Mouse (Mus musculus): ENCODE results near the gene Adgrd1.

GRCm38 (mm10) chr5:129130301-129130700 is 33.8 kb downstream of the Adgrd1 start:
- TF ChIP-seq TAL1 (conservative IDR thresholded peaks at IDR 0.05; ENCODE audit: low read depth, low read length) (no peak), CTCF (IDR thresholded peaks at IDR 0.05; ENCODE audit: low read depth, low read length) (no peak), POLR2AphosphoS5 (IDR thresholded peaks at IDR 0.05; ENCODE audit: insufficient replicate concordance, low read depth, low read length) (no peak), GATA1 (IDR thresholded peaks at IDR 0.05; ENCODE audit: borderline replicate concordance, low read length) (no peak), GATA2 (IDR thresholded peaks at IDR 0.05; ENCODE audit: borderline replicate concordance, low read depth, low read length) (no peak)

All from G1E (cell line).